ENCODE assay signal across 16 mouse cellular contexts in the genomic region with DNA sequence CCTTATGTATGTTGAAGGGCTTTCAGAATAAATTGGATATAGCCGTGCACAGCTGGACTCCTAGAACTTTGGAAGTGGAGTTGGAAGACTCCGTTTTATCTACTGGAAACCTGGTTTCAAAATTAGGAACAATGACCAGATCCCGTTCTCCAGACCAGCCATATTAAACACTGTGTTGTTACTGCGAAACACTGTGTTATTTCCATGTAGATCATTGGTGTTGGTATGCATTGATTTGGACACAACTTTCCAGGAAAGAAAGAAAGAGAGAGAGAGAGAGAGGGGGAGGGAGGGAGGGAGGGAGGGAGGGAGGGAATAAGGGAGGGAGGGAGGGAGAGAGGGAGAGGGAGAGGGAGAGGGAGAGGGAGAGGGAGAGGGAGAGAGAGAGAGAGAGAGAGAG. TPM values are rescaled to one million over a fixed set of nuclear protein-coding genes. Genes with fewer than 3 reads are reported as not detected.
DNase-seq lines count a peak whose midpoint lies in the region; ATAC-seq lines count a peak whose summit lies in the region.
"Had no signal": no experiment of that assay in that cellular context is flagged by ENCODE, and none has a peak within 500 bp of the region (broad histone marks: within the 10 kb centered on the region; RNA-seq: fewer than 3 reads in every experiment).

No protein-coding gene starts in this region.

- H3K9ac ChIP-seq in heart, embryonic 12.5 days, result no peak overlapping the region
- H3K9ac ChIP-seq in embryonic facial prominence, embryonic 12.5 days, result no peak overlapping the region
- no peak overlapping the region for H3K9ac ChIP-seq in hindbrain, embryonic 13.5 days
- no peak overlapping the region for H3K9ac ChIP-seq in midbrain, embryonic 13.5 days (replicated peaks)
- H3K9ac ChIP-seq in kidney, embryonic 16.5 days (replicated peaks; ENCODE audit: low read length), result no peak overlapping the region
- H3K9ac ChIP-seq: liver, embryonic 15.5 days; stomach, embryonic 15.5 days had no signal

- WGBS in heart, embryonic 12.5 days, result 76% methylated on average over 4 of the region's 4 CpGs
- WGBS in embryonic facial prominence, embryonic 12.5 days, result 78% methylated on average over 4 of the region's 4 CpGs
- 73% methylated on average over 4 of the region's 4 CpGs for WGBS in hindbrain, embryonic 13.5 days
- WGBS in midbrain, embryonic 13.5 days, result 49% methylated on average over 4 of the region's 4 CpGs
- 90% methylated on average over 4 of the region's 4 CpGs for WGBS in kidney, embryonic 16.5 days

- H3K4me3 ChIP-seq in heart, embryonic 12.5 days, result no peak overlapping the region
- no peak overlapping the region for H3K4me3 ChIP-seq in embryonic facial prominence, embryonic 12.5 days
- 0 out of 2 replicates have a peak overlapping the region, but pooled peaks have one; percentile 16 for H3K4me3 ChIP-seq in hindbrain, embryonic 13.5 days
- H3K4me3 ChIP-seq in midbrain, embryonic 13.5 days (replicated peaks), result no peak overlapping the region
- H3K4me3 ChIP-seq in kidney, embryonic 16.5 days (ENCODE audit: low read length), result no peak overlapping the region
- H3K4me3 ChIP-seq: erythroblast, embryonic 14.5 days; liver, embryonic 15.5 days; myocyte; stomach, embryonic 15.5 days had no signal

- 0 out of 2 replicates have a peak, but pooled peaks cover 7% of the 10 kb centered on the region for H3K4me1 ChIP-seq in heart, embryonic 12.5 days (replicated peaks)
- H3K4me1 ChIP-seq in embryonic facial prominence, embryonic 12.5 days, result peaks cover 3% of the 10 kb centered on the region; the same call in 1 of the 2 replicates
- H3K4me1 ChIP-seq in hindbrain, embryonic 13.5 days (replicated peaks), result peaks cover 5% of the 10 kb centered on the region
- H3K4me1 ChIP-seq in midbrain, embryonic 13.5 days (replicated peaks), result peaks cover 10% of the 10 kb centered on the region; the same call in 1 of the 2 replicates
- no peaks in the 10 kb centered on the region for H3K4me1 ChIP-seq in kidney, embryonic 16.5 days (ENCODE audit: insufficient read depth, low read length)
- H3K4me1 ChIP-seq: stomach, embryonic 15.5 days had no signal

- H3K9me3 ChIP-seq in heart, embryonic 12.5 days (replicated peaks), result no peaks in the 10 kb centered on the region
- H3K9me3 ChIP-seq in embryonic facial prominence, embryonic 12.5 days, result no peaks in the 10 kb centered on the region
- no peaks in the 10 kb centered on the region for H3K9me3 ChIP-seq in hindbrain, embryonic 13.5 days
- H3K9me3 ChIP-seq in midbrain, embryonic 13.5 days, result no peaks in the 10 kb centered on the region
- no peaks in the 10 kb centered on the region for H3K9me3 ChIP-seq in kidney, embryonic 16.5 days (ENCODE audit: low read length)
- H3K9me3 ChIP-seq: liver, embryonic 15.5 days; stomach, embryonic 15.5 days had no signal

- no peak for ATAC-seq in heart, embryonic 12.5 days (ENCODE audit: insufficient number of reproducible peaks, low FRiP score)
- no peak for ATAC-seq in embryonic facial prominence, embryonic 12.5 days (ENCODE audit: insufficient number of reproducible peaks, insufficient read depth, low FRiP score, low TSS enrichment)
- ATAC-seq in hindbrain, embryonic 13.5 days (ENCODE audit: low FRiP score), result no peak
- ATAC-seq in midbrain, embryonic 13.5 days, result 0 out of 2 replicates have a peak, but pooled peaks have one; percentile 35
- no peak for ATAC-seq in kidney, embryonic 16.5 days (ENCODE audit: low FRiP score, low TSS enrichment)

- H3K4me2 ChIP-seq in heart, embryonic 12.5 days, result peak overlapping the region; percentile 40; the same call in 1 of the 2 replicates
- peak overlapping the region; percentile 18; the same call in 1 of the 2 replicates for H3K4me2 ChIP-seq in embryonic facial prominence, embryonic 12.5 days (replicated peaks)
- H3K4me2 ChIP-seq in hindbrain, embryonic 13.5 days, result peak overlapping the region; percentile 41
- H3K4me2 ChIP-seq in midbrain, embryonic 13.5 days (replicated peaks), result peak overlapping the region; percentile 49
- H3K4me2 ChIP-seq in kidney, embryonic 16.5 days (replicated peaks; ENCODE audit: low read depth, low read length), result no peak overlapping the region
- H3K4me2 ChIP-seq: liver, embryonic 15.5 days; stomach, embryonic 15.5 days had no signal

- no peaks in the 10 kb centered on the region for H3K36me3 ChIP-seq in heart, embryonic 12.5 days
- H3K36me3 ChIP-seq in embryonic facial prominence, embryonic 12.5 days, result no peaks in the 10 kb centered on the region
- H3K36me3 ChIP-seq in hindbrain, embryonic 13.5 days, result no peaks in the 10 kb centered on the region
- no peaks in the 10 kb centered on the region for H3K36me3 ChIP-seq in midbrain, embryonic 13.5 days
- H3K36me3 ChIP-seq in kidney, embryonic 16.5 days (ENCODE audit: insufficient read depth, low read length), result no peaks in the 10 kb centered on the region
- H3K36me3 ChIP-seq: liver, embryonic 15.5 days; stomach, embryonic 15.5 days had no signal

- intact Hi-C loops in heart, postnatal 25 days (cut with DNase I), result no loop called here

- no peaks in the 10 kb centered on the region for H3K27me3 ChIP-seq in heart, embryonic 12.5 days (replicated peaks)
- H3K27me3 ChIP-seq in embryonic facial prominence, embryonic 12.5 days, result no peaks in the 10 kb centered on the region
- H3K27me3 ChIP-seq in hindbrain, embryonic 13.5 days, result no peaks in the 10 kb centered on the region
- H3K27me3 ChIP-seq in midbrain, embryonic 13.5 days, result no peaks in the 10 kb centered on the region
- no peaks in the 10 kb centered on the region for H3K27me3 ChIP-seq in kidney, embryonic 16.5 days (ENCODE audit: insufficient read depth, low read length)
- H3K27me3 ChIP-seq: liver, embryonic 15.5 days; stomach, embryonic 15.5 days had no signal

- H3K27ac ChIP-seq in heart, embryonic 12.5 days (ENCODE audit: poor library complexity, severe bottlenecking), result no peak overlapping the region
- no peak overlapping the region for H3K27ac ChIP-seq in embryonic facial prominence, embryonic 12.5 days
- no peak overlapping the region for H3K27ac ChIP-seq in hindbrain, embryonic 13.5 days
- H3K27ac ChIP-seq in midbrain, embryonic 13.5 days, result peak overlapping the region; percentile 71; the same call in 1 of the 2 replicates
- H3K27ac ChIP-seq in kidney, embryonic 16.5 days (ENCODE audit: low read length), result no peak overlapping the region
- H3K27ac ChIP-seq: kidney, postnatal 0 days; liver, embryonic 15.5 days; macrophage; stomach, embryonic 15.5 days had no signal

- DNase-seq in heart, postnatal 25 days (ENCODE audit: low spot score), result no peak
- no peak for DNase-seq in right cerebral cortex, adult 18-20 months
- DNase-seq: heart, adult 18-20 months; layer of hippocampus, adult 9-11 months; thymus, postnatal 25 days had no signal

RNA-seq across cellular contexts. Expression of a gene that starts 7.1 kb away (rescaled TPM):
- polyA plus RNA-seq in heart, embryonic 12.5 days (2016; fragmentation: Nextera tagmentation; extraction: Ambion mirVana), result 124 and 127 TPM in 2 replicates
- total RNA-seq in heart, postnatal 25 days (2021), result 10 to 100 TPM; 42.0 to 43.7 TPM
- polyA plus RNA-seq in embryonic facial prominence, embryonic 12.5 days (2016; fragmentation: Nextera tagmentation; extraction: Ambion mirVana), result 145 and 152 TPM in 2 replicates
- 152 and 161 TPM in 2 replicates for polyA plus RNA-seq in hindbrain, embryonic 13.5 days (2015; fragmentation: Nextera tagmentation; extraction: Ambion mirVana)
- polyA plus RNA-seq in midbrain, embryonic 13.5 days (2015; fragmentation: Nextera tagmentation; extraction: Ambion mirVana), result 147 and 160 TPM in 2 replicates
- polyA plus RNA-seq in kidney, embryonic 16.5 days (2015; fragmentation: Nextera tagmentation; extraction: Ambion mirVana), result 138 and 144 TPM in 2 replicates
